ENCODE assay signal across 36 mouse cellular contexts in genomic region chr2:155894307-155895045, GRCm38 (mm10). TPM values are rescaled to one million over a fixed set of nuclear protein-coding genes. Genes with fewer than 3 reads are reported as not detected.
DNase-seq lines count a peak whose midpoint lies in the region; ATAC-seq and TF ChIP-seq lines count a peak whose summit lies in the region.
"Had no signal": no experiment of that assay in that cellular context is flagged by ENCODE, and none has a peak within 500 bp of the region (broad histone marks: within the 10 kb centered on the region; RNA-seq: fewer than 3 reads in every experiment).

No protein-coding gene starts in this region.

- peak overlapping the region; percentile 94 for H3K27ac ChIP-seq in liver, adult 2 months (replicated peaks; ENCODE audit: insufficient read depth, low read depth, low read length)
- H3K27ac ChIP-seq in liver, embryonic 12.5 days = no peak overlapping the region; the same call in 1 of the 2 replicates
- peak overlapping the region; percentile 28 for H3K27ac ChIP-seq in liver, embryonic 16.5 days (ENCODE audit: low read length)
- H3K27ac ChIP-seq in stomach, embryonic 16.5 days (ENCODE audit: low read length) = 0 out of 2 replicates have a peak overlapping the region, but pooled peaks have one; percentile 7
- H3K27ac ChIP-seq: embryonic facial prominence, embryonic 12.5 days; forebrain, embryonic 15.5 days; heart, adult 2 months; left cerebral cortex, adult 2 months; limb, embryonic 13.5 days; macrophage had no signal

- no peaks in the 10 kb centered on the region for H3K79me2 ChIP-seq in liver, adult 2 months (ENCODE audit: control insufficient read depth, insufficient read depth, low read length)

- no peaks in the 10 kb centered on the region for H3K9me3 ChIP-seq in liver, embryonic 12.5 days (replicated peaks)
- H3K9me3 ChIP-seq in liver, embryonic 16.5 days (replicated peaks; ENCODE audit: control insufficient read depth, low read length) = no peaks in the 10 kb centered on the region
- no peaks in the 10 kb centered on the region for H3K9me3 ChIP-seq in stomach, embryonic 16.5 days (replicated peaks; ENCODE audit: control insufficient read depth, low read length)
- H3K9me3 ChIP-seq: embryonic facial prominence, embryonic 12.5 days; forebrain, embryonic 15.5 days; limb, embryonic 13.5 days had no signal

- H3K27me3 ChIP-seq in liver, adult 2 months (ENCODE audit: control insufficient read depth, insufficient read depth, low read length) = no peaks in the 10 kb centered on the region
- no peaks in the 10 kb centered on the region for H3K27me3 ChIP-seq in liver, embryonic 12.5 days (replicated peaks)
- H3K27me3 ChIP-seq in liver, embryonic 16.5 days (ENCODE audit: control insufficient read depth, insufficient read depth, low read depth, low read length) = no peaks in the 10 kb centered on the region
- H3K27me3 ChIP-seq in stomach, embryonic 16.5 days (ENCODE audit: control insufficient read depth, insufficient read depth, low read length) = no peaks in the 10 kb centered on the region
- H3K27me3 ChIP-seq: embryonic facial prominence, embryonic 12.5 days; forebrain, embryonic 15.5 days; limb, embryonic 13.5 days had no signal

- DNase-seq in liver, adult 2 months (ENCODE audit: extremely low read depth, low read depth, low spot score) = peak; percentile 88
- no peak for DNase-seq in liver
- no peak for DNase-seq in heart, adult 8-10 months (ENCODE audit: low spot score)
- DNase-seq in left cerebral cortex, postnatal 10 days (ENCODE audit: extremely low spot score in 1 of 2, low spot score in 2 of 2) = no peak
- DNase-seq: adrenal gland, postnatal 14 days; cerebellum, adult 11-12 months; cerebellum, adult 9-11 months; embryo, embryonic 11 days; heart, adult 2 months; heart, postnatal 14 days; kidney, postnatal 14 days; lung, embryonic 14.5 days; midbrain, embryonic 14.5 days; thymus, adult 2 months had no signal

- WGBS in liver, adult 2 months = 27% methylated on average over 13 of the region's 13 CpGs
- 81% methylated on average over 13 of the region's 13 CpGs for WGBS in liver, embryonic 12.5 days (ENCODE audit: insufficient replicate concordance)
- 73% methylated on average over 13 of the region's 13 CpGs for WGBS in liver, embryonic 16.5 days (ENCODE audit: insufficient replicate concordance)
- 65% methylated on average over 13 of the region's 13 CpGs for WGBS in stomach, embryonic 16.5 days

- peaks cover 16% of the 10 kb centered on the region for H3K4me1 ChIP-seq in liver, adult 2 months (ENCODE audit: control insufficient read depth, insufficient read depth, low read length)
- no peaks in the 10 kb centered on the region; the same call in 1 of the 2 replicates for H3K4me1 ChIP-seq in liver, embryonic 12.5 days
- no peaks in the 10 kb centered on the region for H3K4me1 ChIP-seq in liver, embryonic 16.5 days (ENCODE audit: control insufficient read depth, low read depth, low read length)
- H3K4me1 ChIP-seq in stomach, embryonic 16.5 days (ENCODE audit: control insufficient read depth, insufficient read depth, low read length) = no peaks in the 10 kb centered on the region
- H3K4me1 ChIP-seq: embryonic facial prominence, embryonic 12.5 days; forebrain, embryonic 15.5 days; limb, embryonic 13.5 days had no signal

- TF ChIP-seq POLR2A in liver, adult 2 months (IDR thresholded peaks at IDR 0.05; ENCODE audit: extremely low read depth, insufficient read depth, low read length) = no peak

- peaks cover 3% of the 10 kb centered on the region; the same call in 1 of the 2 replicates for H3K36me3 ChIP-seq in liver, adult 2 months (ENCODE audit: control insufficient read depth, insufficient read depth, low read length)
- H3K36me3 ChIP-seq in liver, embryonic 12.5 days = peaks cover 65% of the 10 kb centered on the region
- no peaks in the 10 kb centered on the region for H3K36me3 ChIP-seq in liver, embryonic 16.5 days (ENCODE audit: control insufficient read depth, insufficient read depth)
- H3K36me3 ChIP-seq in stomach, embryonic 16.5 days (ENCODE audit: control insufficient read depth, insufficient read depth, low read length) = no peaks in the 10 kb centered on the region

- H3K4me2 ChIP-seq in liver, embryonic 12.5 days = 0 out of 2 replicates have a peak overlapping the region, but pooled peaks have one; percentile 22
- H3K4me2 ChIP-seq in liver, embryonic 16.5 days (ENCODE audit: low read depth, low read length) = peak overlapping the region; percentile 33
- no peak overlapping the region for H3K4me2 ChIP-seq in stomach, embryonic 16.5 days (ENCODE audit: low read depth, low read length)
- H3K4me2 ChIP-seq: embryonic facial prominence, embryonic 12.5 days; forebrain, embryonic 15.5 days; limb, embryonic 13.5 days; lung, embryonic 14.5 days had no signal

- ATAC-seq in liver, embryonic 12.5 days = 0 out of 2 replicates have a peak, but pooled peaks have one; percentile 44
- 0 out of 2 replicates have a peak, but pooled peaks have one; percentile 7 for ATAC-seq in liver, embryonic 16.5 days (ENCODE audit: low read depth)
- ATAC-seq in stomach, embryonic 16.5 days (ENCODE audit: insufficient read depth, low FRiP score) = peak; percentile 62; the same call in 1 of the 2 replicates
- ATAC-seq: CD4-positive, CD25-positive, alpha-beta regulatory T cell, adult 4 months; forebrain, embryonic 15.5 days; hindbrain, embryonic 16.5 days had no signal

- TF ChIP-seq CTCF in liver, adult 2 months (IDR thresholded peaks at IDR 0.05; ENCODE audit: low read depth, low read length) = no peak

- H3K4me3 ChIP-seq in liver, adult 2 months (ENCODE audit: insufficient read depth, low read depth, low read length) = peak overlapping the region; percentile 40
- H3K4me3 ChIP-seq in liver, embryonic 12.5 days = no peak overlapping the region
- H3K4me3 ChIP-seq in liver, embryonic 16.5 days (ENCODE audit: low read depth, low read length) = no peak overlapping the region
- H3K4me3 ChIP-seq in stomach, embryonic 16.5 days (replicated peaks; ENCODE audit: low read length) = no peak overlapping the region
- H3K4me3 ChIP-seq: embryonic facial prominence, embryonic 12.5 days; forebrain, embryonic 15.5 days; heart, adult 2 months; left cerebral cortex, adult 2 months; limb, embryonic 13.5 days had no signal

- peak overlapping the region; percentile 57 for H3K9ac ChIP-seq in liver, adult 2 months (ENCODE audit: low read depth, low read length)
- H3K9ac ChIP-seq in liver, embryonic 12.5 days = no peak overlapping the region
- H3K9ac ChIP-seq in liver, embryonic 16.5 days (ENCODE audit: low read depth, low read length) = no peak overlapping the region
- no peak overlapping the region for H3K9ac ChIP-seq in stomach, embryonic 16.5 days (ENCODE audit: low read length)
- H3K9ac ChIP-seq: embryonic facial prominence, embryonic 12.5 days; forebrain, embryonic 15.5 days; limb, embryonic 13.5 days; lung, embryonic 14.5 days had no signal

- intact Hi-C loops in left cerebral cortex, postnatal 10 days (cut with DNase I) = no loop called here

RNA-seq across cellular contexts. Expression of gene Uqcc1, which starts 35.6 kb away (rescaled TPM):
- 61.3 and 65.9 TPM in 2 replicates for total RNA-seq in liver, adult 2 months (2014; rRNA removed)
- 31.2 and 34.4 TPM in 2 replicates for polyA plus RNA-seq in liver, adult 2 months (2012; rRNA removed)
- polyA plus RNA-seq in liver, embryonic 12.5 days (2016; fragmentation: Nextera tagmentation; extraction: Ambion mirVana) = 51.0 and 56.6 TPM in 2 replicates
- polyA plus RNA-seq in liver, embryonic 16.5 days (2015; fragmentation: Nextera tagmentation; extraction: Ambion mirVana) = 26.5 and 34.1 TPM in 2 replicates
- polyA plus RNA-seq in stomach, embryonic 16.5 days (2015; fragmentation: Nextera tagmentation; extraction: Ambion mirVana) = 66.5 and 67.1 TPM in 2 replicates
- 100 to 1,000 TPM; 275 to 349 (median 295) TPM for total RNA-seq in heart, adult 8-10 months (2022)
- 10 to 100 TPM; 51.8 to 52.9 TPM for total RNA-seq in left cerebral cortex, postnatal 10 days (2021)

RNA-seq across cellular contexts. Expression of gene Gm15557, which starts 46.1 kb away (rescaled TPM):
- not detected in 2 replicates for total RNA-seq in liver, adult 2 months (2014; rRNA removed)
- polyA plus RNA-seq in liver, adult 2 months (2012; rRNA removed) = not detected in 2 replicates
- not detected in 2 replicates for polyA plus RNA-seq in liver, embryonic 12.5 days (2016; fragmentation: Nextera tagmentation; extraction: Ambion mirVana)
- polyA plus RNA-seq in liver, embryonic 16.5 days (2015; fragmentation: Nextera tagmentation; extraction: Ambion mirVana) = not detected in 2 replicates
- not detected in 2 replicates for polyA plus RNA-seq in stomach, embryonic 16.5 days (2015; fragmentation: Nextera tagmentation; extraction: Ambion mirVana)
- total RNA-seq in heart, adult 8-10 months (2022) = not detected
- total RNA-seq in left cerebral cortex, postnatal 10 days (2021) = not detected
- total RNA-seq: adrenal gland, postnatal 14 days; gastrocnemius, adult 18-20 months; gastrocnemius, postnatal 4 days; heart, adult 2 months; heart, postnatal 14 days; layer of hippocampus, adult 18-20 months; layer of hippocampus, postnatal 14 days; left cerebral cortex, adult 2 months; left cerebral cortex, postnatal 36 days; megakaryocyte-erythroid progenitor cell, adult 5-6 weeks; monocyte, adult 5-6 weeks had no signal
- polyA plus RNA-seq: CD4-positive, CD25-positive, alpha-beta regulatory T cell, adult 4 months; embryonic facial prominence, embryonic 12.5 days; forebrain, embryonic 15.5 days; frontal cortex, adult 2 months; heart, adult 2 months; heart, embryonic 14.5 days; hindbrain, embryonic 11.5 days; hindbrain, embryonic 16.5 days; intestine, embryonic 14.5 days; lung, embryonic 14.5 days; macrophage; midbrain, embryonic 14.5 days; neural tube, embryonic 14.5 days; thymus, adult 2 months had no signal

RNA-seq across cellular contexts. Expression of gene Gdf5, which starts 50.7 kb away (rescaled TPM):
- total RNA-seq in liver, adult 2 months (2014; rRNA removed) = not detected in 2 replicates
- not detected in 2 replicates for polyA plus RNA-seq in liver, adult 2 months (2012; rRNA removed)
- polyA plus RNA-seq in liver, embryonic 12.5 days (2016; fragmentation: Nextera tagmentation; extraction: Ambion mirVana) = 0.07 and 0.23 TPM in 2 replicates
- not detected in 2 replicates for polyA plus RNA-seq in liver, embryonic 16.5 days (2015; fragmentation: Nextera tagmentation; extraction: Ambion mirVana)
- polyA plus RNA-seq in stomach, embryonic 16.5 days (2015; fragmentation: Nextera tagmentation; extraction: Ambion mirVana) = 1.2 and 1.3 TPM in 2 replicates
- not detected for total RNA-seq in heart, adult 8-10 months (2022)
- 1 to 10 TPM in 1 of 2 experiments, under 1 TPM in 1; 0.77 to 1.0 TPM for total RNA-seq in left cerebral cortex, postnatal 10 days (2021)
- total RNA-seq: heart, adult 2 months; heart, postnatal 14 days; megakaryocyte-erythroid progenitor cell, adult 5-6 weeks; monocyte, adult 5-6 weeks had no signal
- polyA plus RNA-seq: CD4-positive, CD25-positive, alpha-beta regulatory T cell, adult 4 months; macrophage had no signal

RNA-seq across cellular contexts. Expression of gene Fam83c, which starts 59.8 kb away (rescaled TPM):
- not detected in 2 replicates for total RNA-seq in liver, adult 2 months (2014; rRNA removed)
- not detected in 2 replicates for polyA plus RNA-seq in liver, adult 2 months (2012; rRNA removed)
- 0.04 and 0.07 TPM in 2 replicates for polyA plus RNA-seq in liver, embryonic 12.5 days (2016; fragmentation: Nextera tagmentation; extraction: Ambion mirVana)
- 0.08 and 0.14 TPM in 2 replicates for polyA plus RNA-seq in liver, embryonic 16.5 days (2015; fragmentation: Nextera tagmentation; extraction: Ambion mirVana)
- polyA plus RNA-seq in stomach, embryonic 16.5 days (2015; fragmentation: Nextera tagmentation; extraction: Ambion mirVana) = 5.4 and 5.8 TPM in 2 replicates
- total RNA-seq in heart, adult 8-10 months (2022) = not detected
- total RNA-seq in left cerebral cortex, postnatal 10 days (2021) = not detected
- total RNA-seq: adrenal gland, postnatal 14 days; gastrocnemius, adult 18-20 months; gastrocnemius, postnatal 4 days; heart, adult 2 months; heart, postnatal 14 days; layer of hippocampus, adult 18-20 months; layer of hippocampus, postnatal 14 days; left cerebral cortex, adult 2 months; left cerebral cortex, postnatal 36 days; megakaryocyte-erythroid progenitor cell, adult 5-6 weeks; monocyte, adult 5-6 weeks had no signal
- polyA plus RNA-seq: CD4-positive, CD25-positive, alpha-beta regulatory T cell, adult 4 months; frontal cortex, adult 2 months; heart, adult 2 months; macrophage had no signal

Comparison
In these comparisons a context has a peak if more than half of its experiments do, and no peak if none do; other contexts are left out.
1. ATAC-seq: peak in every context shown above with its lines; median percentile 62 in stomach, embryonic 16.5 days; 44 in liver, embryonic 12.5 days; 7 in liver, embryonic 16.5 days.